Mouse (Mus musculus) midbrain, embryonic 11.5 days (tissue): ENCODE data around the gene Zfp810. TPM values are rescaled to one million over a fixed set of nuclear protein-coding genes. Genes with fewer than 3 reads are reported as not detected.
A peak's percentile ranks its signal among the peaks of the same experiment; 100 is the strongest.
"Not testable (repeated sequence)": the region's sequence is repeated elsewhere in the genome, so short reads cannot be mapped to it uniquely, and the experiment has no call there.

Source experiments
- ATAC-seq: fragments of 200-750 bp; cut with Nextera tagmentation; 2 replicates; pipeline ENCODE4 v1.8.0; 2017; ENCODE audit warnings: moderate TSS enrichment, moderate library complexity; ENCODE audit not compliant: low FRiP score
- DNase-seq: peaks from one replicate; pipeline ENCODE4 v3.0.0; 2015; ENCODE audit warnings: low spot score; ENCODE audit errors: missing footprints
- H3K27ac ChIP-seq: fragments of 300-500 bp; sonication (generic); 2 replicates; pipeline ENCODE4 v1.5.1; 2014; ENCODE audit warnings: low read depth, low read length
- H3K27me3 ChIP-seq: fragments of 300-500 bp; sonication (generic); 2 replicates; pipeline ENCODE4 v1.6.1; 2014; ENCODE audit warnings: mild to moderate bottlenecking, low read length, moderate library complexity, mixed read lengths; ENCODE audit not compliant: control insufficient read depth, insufficient read depth
- H3K36me3 ChIP-seq: fragments of 300-500 bp; sonication (generic); 2 replicates; pipeline ENCODE4 v1.6.1; 2014; ENCODE audit warnings: mild to moderate bottlenecking, low read length, moderate library complexity, mixed read lengths; ENCODE audit not compliant: control insufficient read depth, insufficient read depth
- H3K4me1 ChIP-seq: fragments of 300-500 bp; sonication (generic); 2 replicates; pipeline ENCODE4 v1.6.1; 2014; ENCODE audit warnings: low read length; ENCODE audit not compliant: control insufficient read depth, insufficient read depth
- H3K4me2 ChIP-seq: fragments of 300-500 bp; sonication (generic); 2 replicates; pipeline ENCODE4 v1.6.1; 2014; ENCODE audit warnings: mild to moderate bottlenecking, moderate library complexity
- H3K4me3 ChIP-seq: fragments of 300-500 bp; sonication (generic); 2 replicates; pipeline ENCODE4 v1.5.1; 2014; ENCODE audit warnings: low read depth, low read length
- H3K9ac ChIP-seq: fragments of 300-500 bp; sonication (generic); 2 replicates; pipeline ENCODE4 v1.6.1; 2014; ENCODE audit warnings: low read length
- H3K9me3 ChIP-seq: fragments of 300-500 bp; sonication (generic); 2 replicates; pipeline ENCODE4 v1.6.1; 2016; ENCODE audit warnings: low read length; ENCODE audit not compliant: control insufficient read depth
- WGBS: fragments of 180-500 bp; shearing (Covaris S2); extraction: QIAGEN DNeasy Blood & Tissue Kit; methylation state at CpG from one replicate; pipeline ENCODE4 v1.1.7; 2014; 5-methylcytosine and 5-hydroxymethylcytosine counted together
- polyA plus RNA-seq: library from polyadenylated mRNA; unstranded; fragments of >200 nt; fragmentation: Nextera tagmentation; extraction: Ambion mirVana; gene quantifications from 2 replicates; pipeline ENCODE4 v1.2.1, GENCODE M21; 2014

Zfp810 gene
- polyA plus RNA-seq, 1 experiment from 2014 or later: 25.9 TPM

- H3K4me1 ChIP-seq: peaks cover 7% of the 10 kb centered on the region; the same call in 1 of the 2 replicates
- H3K9me3 ChIP-seq: no peaks in the 10 kb centered on the region; the same call in 1 of the 2 replicates
- no peak overlapping the region for H3K4me3 ChIP-seq
- H3K36me3 ChIP-seq: no peaks in the 10 kb centered on the region
- no peak overlapping the region for H3K27ac ChIP-seq
- H3K9ac ChIP-seq: no peak overlapping the region
- no peak for ATAC-seq
- WGBS: 78% methylated on average over 8 of the region's 8 CpGs
- no peak for DNase-seq
- no peaks in the 10 kb centered on the region for H3K27me3 ChIP-seq
- H3K4me2 ChIP-seq: no peak overlapping the region
Measured at GRCm38 (mm10) chr9:22322381-22323211, 15.1 kb upstream of the Zfp810 start.

GRCm38 (mm10) chr9:22319109-22319508, 11.7 kb upstream of the Zfp810 start:
- Histone ChIP-seq H3K9me3 (peaks cover 3% of the 10 kb centered on the region; the same call in 1 of the 2 replicates), H3K4me1 (no peaks in the 10 kb centered on the region), H3K4me3 (no peak overlapping the region), H3K27me3 (no peaks in the 10 kb centered on the region), H3K9ac (no peak overlapping the region), H3K36me3 (no peaks in the 10 kb centered on the region), H3K27ac (no peak overlapping the region), H3K4me2 (no peak overlapping the region)
- ATAC-seq (no peak), DNase-seq (no peak)
- 96% methylated on average over 1 of the region's 1 CpGs for WGBS

GRCm38 (mm10) chr9:22316047-22316446, 8.6 kb upstream of the Zfp810 start:
- not testable (repeated sequence) for H3K27ac ChIP-seq, H3K9me3 ChIP-seq, ATAC-seq, H3K36me3 ChIP-seq, H3K4me3 ChIP-seq, DNase-seq, H3K4me2 ChIP-seq, H3K9ac ChIP-seq, H3K4me1 ChIP-seq, H3K27me3 ChIP-seq
- 61% methylated on average over 5 of the region's 5 CpGs for WGBS

GRCm38 (mm10) chr9:22314066-22314465, 6.6 kb upstream of the Zfp810 start:
- H3K4me3 ChIP-seq: no peak overlapping the region
- DNase-seq (no peak), ATAC-seq (no peak)
- no peak overlapping the region for H3K9ac ChIP-seq
- no peaks in the 10 kb centered on the region for H3K4me1 ChIP-seq
- H3K27ac ChIP-seq: no peak overlapping the region
- H3K36me3 ChIP-seq: no peaks in the 10 kb centered on the region
- WGBS: 90% methylated on average over 3 of the region's 3 CpGs
- H3K9me3 ChIP-seq: peaks cover 3% of the 10 kb centered on the region; the same call in 1 of the 2 replicates
- H3K27me3 ChIP-seq: no peaks in the 10 kb centered on the region
- no peak overlapping the region for H3K4me2 ChIP-seq

GRCm38 (mm10) chr9:22313218-22313617, 5.8 kb upstream of the Zfp810 start:
- H3K4me3 ChIP-seq: no peak overlapping the region
- H3K9ac ChIP-seq: no peak overlapping the region
- H3K36me3 ChIP-seq: no peaks in the 10 kb centered on the region
- no peaks in the 10 kb centered on the region for H3K27me3 ChIP-seq
- H3K9me3 ChIP-seq: peaks cover 3% of the 10 kb centered on the region; the same call in 1 of the 2 replicates
- no peaks in the 10 kb centered on the region for H3K4me1 ChIP-seq
- no peak overlapping the region for H3K4me2 ChIP-seq
- no peak for DNase-seq
- ATAC-seq: no peak
- H3K27ac ChIP-seq: no peak overlapping the region
- WGBS: 91% methylated on average over 5 of the region's 5 CpGs

- H3K36me3 ChIP-seq: peaks cover 2% of the 10 kb centered on the region; the same call in 1 of the 2 replicates
- no peak overlapping the region for H3K4me2 ChIP-seq
- no peak overlapping the region for H3K9ac ChIP-seq
- DNase-seq: no peak
- no peak overlapping the region for H3K4me3 ChIP-seq
- no peaks in the 10 kb centered on the region; the same call in 1 of the 2 replicates for H3K9me3 ChIP-seq
- H3K27ac ChIP-seq: no peak overlapping the region
- H3K27me3 ChIP-seq: no peaks in the 10 kb centered on the region
- no peak for ATAC-seq
- peaks cover 8% of the 10 kb centered on the region for H3K4me1 ChIP-seq
- 95% methylated on average over 5 of the region's 5 CpGs for WGBS
Measured at GRCm38 (mm10) chr9:22309651-22310050, 2.2 kb upstream of the Zfp810 start.

GRCm38 (mm10) chr9:22307920-22308262, 443 bp upstream of the Zfp810 start:
- DNase-seq, H3K27me3 ChIP-seq, ATAC-seq, H3K27ac ChIP-seq, H3K4me1 ChIP-seq, H3K9me3 ChIP-seq: not testable (repeated sequence)
- Histone ChIP-seq H3K9ac (peak overlapping the region; percentile 98), H3K4me2 (peak overlapping the region; percentile 46), H3K36me3 (peaks cover 14% of the 10 kb centered on the region), H3K4me3 (peak overlapping the region; percentile 92)
- WGBS: 15% methylated on average over 9 of the region's 9 CpGs

GRCm38 (mm10) chr9:22306726-22307125, 722 bp downstream of the Zfp810 start:
- DNase-seq: peak; percentile 86
- peaks cover 8% of the 10 kb centered on the region for H3K4me1 ChIP-seq
- ATAC-seq: no peak

GRCm38 (mm10) chr9:22302199-22302598, 5.2 kb downstream of the Zfp810 start:
- WGBS: 91% methylated on average over 1 of the region's 1 CpGs

More at GRCm38 (mm10) chr9:22306726-22307125, 722 bp downstream of the Zfp810 start:
- H3K36me3 ChIP-seq: peaks cover 17% of the 10 kb centered on the region
- 29% methylated on average over 6 of the region's 6 CpGs for WGBS
- no peaks in the 10 kb centered on the region; the same call in 1 of the 2 replicates for H3K9me3 ChIP-seq
- peak overlapping the region; percentile 92 for H3K4me3 ChIP-seq
- peak overlapping the region; percentile 98 for H3K9ac ChIP-seq
- H3K27me3 ChIP-seq: no peaks in the 10 kb centered on the region
- no peak overlapping the region for H3K27ac ChIP-seq
- peak overlapping the region; percentile 86 for H3K4me2 ChIP-seq

More at GRCm38 (mm10) chr9:22302199-22302598, 5.2 kb downstream of the Zfp810 start:
- Histone ChIP-seq H3K36me3 (peaks cover 34% of the 10 kb centered on the region), H3K27ac (no peak overlapping the region), H3K4me1 (peaks cover 8% of the 10 kb centered on the region), H3K4me2 (no peak overlapping the region), H3K4me3 (no peak overlapping the region), H3K27me3 (no peaks in the 10 kb centered on the region), H3K9ac (no peak overlapping the region), H3K9me3 (no peaks in the 10 kb centered on the region; the same call in 1 of the 2 replicates)
- no peak for DNase-seq
- no peak for ATAC-seq
